Mouse (Mus musculus) liver, embryonic 14.5 days (tissue): ENCODE results near the gene Gm36028. TPM values are rescaled to one million over a fixed set of nuclear protein-coding genes. Genes with fewer than 3 reads are reported as not detected.

Source experiments
- ATAC-seq: fragments of 200-750 bp; cut with Nextera tagmentation; 2 replicates; pipeline ENCODE4 v1.8.0; 2017; ENCODE audit warnings: moderate number of reproducible peaks, mild to moderate bottlenecking, moderate library complexity; ENCODE audit not compliant: insufficient read depth
- DNase-seq, 3 experiments: peaks; one replicate each; pipeline ENCODE4 v3.0.0-alpha.2; 2012 to 2013; ENCODE audit warnings: low read depth in 3 of 3, low spot score in 3 of 3
- H3K27ac ChIP-seq: fragments of 300-500 bp; sonication (generic); 2 replicates; pipeline ENCODE4 v1.5.1; 2014; ENCODE audit warnings: moderate library complexity, mild to moderate bottlenecking, control low read depth, inconsistent platforms
- H3K27me3 ChIP-seq: fragments of 300-500 bp; sonication (generic); 2 replicates; pipeline ENCODE4 v1.6.1; 2014; ENCODE audit warnings: mild to moderate bottlenecking, low read length, moderate library complexity; ENCODE audit not compliant: control insufficient read depth, insufficient read depth
- H3K36me3 ChIP-seq: fragments of 300-500 bp; sonication (generic); replicated peaks from 2 replicates; pipeline ENCODE4 v1.6.1; 2014; ENCODE audit warnings: low read depth; ENCODE audit not compliant: control insufficient read depth, insufficient read depth
- H3K4me1 ChIP-seq, 2 experiments: fragments of 200-500 bp in 1 of 2; fragments of 300-500 bp in 1 of 2; sonication (generic) in 1 of 2; replicated peaks; 2 replicates each; pipeline ENCODE4 v1.6.1; 2012 to 2014; ENCODE audit warnings: antibody characterized with exemption in 1 of 2, inconsistent platforms in 1 of 2, low read length in 1 of 2; ENCODE audit not compliant: control insufficient read depth in 2 of 2, insufficient read depth in 2 of 2
- H3K4me2 ChIP-seq: fragments of 300-500 bp; sonication (generic); 2 replicates; pipeline ENCODE4 v1.6.1; 2014; ENCODE audit warnings: low read depth, mild to moderate bottlenecking, control low read depth, moderate library complexity
- H3K4me3 ChIP-seq, 2 experiments: fragments of 200-500 bp in 1 of 2; fragments of 300-500 bp in 1 of 2; sonication (generic) in 1 of 2; 2 replicates each; pipeline ENCODE4 v1.5.1; 2012 to 2014; ENCODE audit warnings: low read depth in 2 of 2, low read length in 2 of 2, mild to moderate bottlenecking in 2 of 2, control low read depth in 1 of 2, inconsistent platforms in 1 of 2, moderate library complexity in 1 of 2; ENCODE audit not compliant: insufficient read depth in 1 of 2
- H3K9ac ChIP-seq: fragments of 300-500 bp; sonication (generic); replicated peaks from 2 replicates; pipeline ENCODE4 v1.6.1; 2014; ENCODE audit warnings: mild to moderate bottlenecking, control low read depth, moderate library complexity
- H3K9me3 ChIP-seq: fragments of 300-500 bp; sonication (generic); 2 replicates; pipeline ENCODE4 v1.6.1; 2016; ENCODE audit warnings: low read length, mixed read lengths; ENCODE audit not compliant: control insufficient read depth
- CTCF ChIP-seq: IDR thresholded peaks from 2 replicates; pipeline ENCODE4 v1.5.1; 2016; ENCODE audit warnings: antibody characterized with exemption, low read depth, control low read depth
- EP300 ChIP-seq: IDR thresholded peaks from 2 replicates; pipeline ENCODE4 v1.6.1; 2016; ENCODE audit warnings: antibody characterized with exemption, low read depth
- WGBS: fragments of 180-500 bp; shearing (Covaris S2); extraction: QIAGEN DNeasy Blood & Tissue Kit; methylation state at CpG from one replicate; pipeline ENCODE4 v1.1.7; 2014; ENCODE audit not compliant: insufficient replicate concordance; 5-methylcytosine and 5-hydroxymethylcytosine counted together
- polyA plus RNA-seq, 2 experiments: library from polyadenylated mRNA; depleted of rRNA in 1 of 2; stranded (reverse) in 1 of 2; unstranded in 1 of 2; fragments of >200 nt; fragmentation: Nextera tagmentation in 1 of 2; extraction: Ambion mirVana in 1 of 2; gene quantifications; 2 replicates each; pipeline versions ENCODE4 v1.2.1 to v1.2.3; 2012 to 2014

Gene Gm36028
- polyA plus RNA-seq, 2 experiments = 0.07 to 0.11 TPM

DNA sequence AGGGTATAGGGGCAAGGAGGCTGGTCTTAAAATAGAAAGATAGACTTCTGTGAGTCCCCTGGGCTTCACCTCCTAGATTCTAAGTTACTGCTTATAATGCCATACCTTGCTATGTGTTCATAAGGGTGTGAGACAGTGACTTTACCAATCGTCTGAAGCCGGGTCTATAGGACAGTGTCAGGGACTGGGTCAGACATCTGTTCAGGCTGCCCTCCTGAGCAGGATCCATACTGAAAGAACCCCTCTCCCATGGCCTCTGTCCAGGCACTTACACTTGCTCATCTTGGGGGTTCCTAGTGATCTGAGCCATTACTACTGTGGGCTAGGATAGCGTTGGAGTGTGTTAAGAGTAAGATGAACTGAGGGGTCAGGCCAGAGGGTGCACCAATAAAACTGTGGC, 34.7 kb downstream of the Gm36028 start:
- H3K9ac ChIP-seq = no peak overlapping the region
- H3K4me3 ChIP-seq = no peak overlapping the region
- H3K27me3 ChIP-seq = no peaks in the 10 kb centered on the region
- TF ChIP-seq CTCF (no peak), EP300 (no peak)
- H3K27ac ChIP-seq = no peak overlapping the region
- H3K4me1 ChIP-seq = no peaks in the 10 kb centered on the region
- no peak overlapping the region for H3K4me2 ChIP-seq
- H3K9me3 ChIP-seq = no peaks in the 10 kb centered on the region
- ATAC-seq (no peak), DNase-seq (no peak)
- H3K36me3 ChIP-seq = no peaks in the 10 kb centered on the region
- 74% methylated on average over 3 of the region's 3 CpGs for WGBS

DNA sequence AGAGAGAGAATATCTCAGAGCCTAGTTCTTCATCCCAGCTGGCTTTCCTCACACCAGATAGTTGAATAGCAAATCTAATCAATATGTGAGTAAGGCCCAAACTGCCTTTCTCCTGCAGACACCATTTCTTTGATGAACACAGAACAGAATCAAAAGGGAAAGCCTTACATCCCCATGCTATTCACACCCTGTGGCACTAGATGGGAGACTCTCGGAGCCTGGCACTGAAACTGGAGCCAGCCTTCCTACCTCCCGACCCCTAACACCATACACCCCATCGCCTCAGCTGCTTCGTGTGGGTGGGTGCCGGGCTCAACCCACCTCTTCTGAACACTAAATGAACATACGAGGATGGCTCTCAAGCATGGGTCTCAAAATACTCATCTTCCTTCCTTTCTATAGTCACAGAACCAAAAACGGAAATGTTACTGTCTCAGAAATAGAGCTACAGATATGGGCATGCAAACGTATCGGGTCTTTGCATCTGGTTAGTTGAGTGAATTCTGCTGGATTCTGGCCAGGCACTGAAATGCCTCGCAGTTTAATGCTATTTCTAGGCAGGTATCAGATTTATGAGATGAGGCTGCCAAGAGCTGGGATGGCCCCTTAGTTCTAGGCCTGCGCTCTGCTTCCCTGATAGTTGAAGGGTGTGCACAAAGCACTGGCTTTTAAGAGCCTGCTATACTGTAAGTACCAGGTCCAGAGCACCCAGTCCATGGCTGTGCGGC, 36.0 kb downstream of the Gm36028 start:
- 71% methylated on average over 12 of the region's 12 CpGs for WGBS
- no peak overlapping the region for H3K27ac ChIP-seq
- no peak overlapping the region for H3K9ac ChIP-seq
- ATAC-seq = no peak
- no peak overlapping the region for H3K4me3 ChIP-seq
- no peak overlapping the region for H3K4me2 ChIP-seq
- no peaks in the 10 kb centered on the region for H3K27me3 ChIP-seq
- TF ChIP-seq EP300 (no peak), CTCF (no peak)
- no peaks in the 10 kb centered on the region for H3K36me3 ChIP-seq
- H3K4me1 ChIP-seq = no peaks in the 10 kb centered on the region
- DNase-seq = no peak
- no peaks in the 10 kb centered on the region for H3K9me3 ChIP-seq

DNA sequence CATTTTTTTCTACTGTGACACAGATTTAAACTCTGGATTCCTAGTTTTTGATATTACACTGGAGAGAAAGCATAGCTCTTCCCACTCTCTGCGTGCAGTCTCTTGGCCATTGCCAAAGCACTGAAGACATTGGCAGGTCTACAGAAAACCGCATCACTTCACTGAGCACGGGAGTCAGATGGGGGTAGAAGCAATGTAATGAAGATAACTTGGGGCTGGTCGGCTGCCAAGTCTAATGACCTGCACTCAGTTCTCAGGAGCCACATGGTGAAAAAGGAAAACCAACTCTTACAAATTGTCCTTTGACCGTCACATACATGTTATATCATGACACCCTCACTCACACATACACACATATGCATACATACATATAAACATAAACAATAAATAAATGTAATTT, 37.0 kb downstream of the Gm36028 start:
- no peak for ATAC-seq
- no peak for DNase-seq
- Histone ChIP-seq H3K9ac (no peak overlapping the region), H3K4me1 (no peaks in the 10 kb centered on the region), H3K4me2 (no peak overlapping the region), H3K27ac (no peak overlapping the region), H3K4me3 (no peak overlapping the region), H3K9me3 (no peaks in the 10 kb centered on the region), H3K36me3 (no peaks in the 10 kb centered on the region), H3K27me3 (no peaks in the 10 kb centered on the region)
- WGBS = 62% methylated on average over 5 of the region's 5 CpGs
- TF ChIP-seq EP300 (no peak), CTCF (no peak)

DNA sequence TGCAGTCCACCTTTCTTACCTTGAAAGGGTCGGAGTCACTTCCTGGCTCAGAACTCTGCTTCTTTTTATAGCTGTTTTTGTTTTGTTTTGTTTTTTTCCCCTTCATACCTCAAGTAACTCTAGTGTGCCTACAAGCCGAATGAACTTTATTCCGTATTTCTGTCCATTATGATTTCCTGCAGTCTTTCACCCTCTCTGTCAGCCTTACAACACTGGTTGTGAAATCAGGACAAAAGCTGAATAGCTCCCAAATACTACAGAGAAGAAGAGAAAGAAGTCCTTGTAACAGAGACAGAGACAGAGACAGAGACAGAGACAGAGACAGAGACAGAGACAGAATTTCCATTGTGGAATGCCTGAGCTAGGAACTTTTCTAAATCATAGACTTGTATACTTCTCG, 43.0 kb downstream of the Gm36028 start:
- Histone ChIP-seq H3K36me3 (no peaks in the 10 kb centered on the region), H3K27me3 (no peaks in the 10 kb centered on the region), H3K4me1 (peaks cover 0 to 13% of the 10 kb centered on the region in 2 experiments; a peak in 2 of 4 replicates), H3K27ac (no peak overlapping the region), H3K9ac (no peak overlapping the region), H3K4me2 (no peak overlapping the region), H3K9me3 (no peaks in the 10 kb centered on the region), H3K4me3 (no peak overlapping the region)
- DNase-seq (no peak), ATAC-seq (no peak)
- TF ChIP-seq EP300 (no peak), CTCF (no peak)
- WGBS = 65% methylated on average over 4 of the region's 4 CpGs

DNA sequence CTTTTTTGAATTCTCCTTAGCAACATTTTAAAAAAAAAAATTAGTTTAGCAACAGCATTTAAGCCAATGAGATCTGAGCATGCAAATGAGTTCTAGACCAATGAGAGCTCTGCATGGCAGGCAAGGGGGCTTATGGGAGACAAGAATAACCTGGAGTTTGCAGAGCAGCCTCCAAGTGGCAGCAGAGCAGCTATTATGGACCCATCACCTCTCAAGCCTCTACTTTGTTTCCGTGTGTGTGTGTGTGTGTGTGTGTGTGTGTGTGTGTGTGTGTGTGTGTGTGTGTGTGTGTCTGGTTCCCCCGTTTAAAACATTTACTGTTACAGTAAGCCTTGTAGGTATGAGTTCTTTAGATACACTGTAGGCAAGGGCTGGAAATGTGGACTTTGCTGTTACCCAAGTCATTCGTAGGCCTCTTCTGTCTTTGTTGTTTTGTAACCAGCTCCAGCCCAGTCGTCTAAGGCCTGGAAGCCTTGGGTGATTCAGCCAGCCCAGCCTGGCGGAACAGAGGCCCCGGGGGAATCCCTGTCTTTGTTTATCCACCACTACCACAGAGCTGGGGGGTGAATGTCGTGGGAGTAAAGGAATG, 46.5 kb downstream of the Gm36028 start:
- peak; percentile 89 for ATAC-seq
- Histone ChIP-seq H3K27me3 (no peaks in the 10 kb centered on the region), H3K4me3 (no peak overlapping the region), H3K9ac (no peak overlapping the region), H3K9me3 (no peaks in the 10 kb centered on the region), H3K27ac (no peak overlapping the region), H3K4me1 (peaks cover 0 to 13% of the 10 kb centered on the region in 2 experiments; a peak in 2 of 4 replicates), H3K4me2 (peak overlapping the region; percentile 34), H3K36me3 (no peaks in the 10 kb centered on the region)
- 22% methylated on average over 7 of the region's 7 CpGs for WGBS
- TF ChIP-seq EP300 (no peak), CTCF (peak; percentile 60)
- DNase-seq = peak; percentile 51 to 57 (median 54)
